Mouse (Mus musculus) ES-Bruce4 (cell line): ENCODE results near the gene Cwf19l2. TPM values are rescaled to one million over a fixed set of nuclear protein-coding genes. Genes with fewer than 3 reads are reported as not detected.

ENCODE experiments used
- H3K27ac ChIP-seq: 2 replicates; pipeline ENCODE4 v1.5.1; 2012; ENCODE audit warnings: low read length, inconsistent platforms; ENCODE audit not compliant: insufficient read depth
- H3K27me3 ChIP-seq: 2 replicates; pipeline ENCODE4 v1.6.1; 2012; ENCODE audit warnings: mild to moderate bottlenecking, low read length, inconsistent platforms; ENCODE audit not compliant: control insufficient read depth, poor library complexity, insufficient read depth, severe bottlenecking
- H3K36me3 ChIP-seq: 2 replicates; pipeline ENCODE4 v1.6.1; 2012; ENCODE audit warnings: inconsistent platforms, mild to moderate bottlenecking, low read length, moderate library complexity; ENCODE audit not compliant: control insufficient read depth, poor library complexity, insufficient read depth, severe bottlenecking
- H3K4me1 ChIP-seq: one replicate; pipeline ENCODE4 v1.8.1; 2011; ENCODE audit warnings: low read length; ENCODE audit not compliant: control insufficient read depth, insufficient read depth
- H3K4me3 ChIP-seq: 2 replicates; pipeline ENCODE4 v1.5.1; 2011; ENCODE audit warnings: low read depth, mild to moderate bottlenecking, low read length
- H3K9ac ChIP-seq: 2 replicates; pipeline ENCODE4 v1.6.1; 2012; ENCODE audit warnings: low read depth, mild to moderate bottlenecking, inconsistent platforms; ENCODE audit not compliant: poor library complexity, severe bottlenecking
- H3K9me3 ChIP-seq: replicated peaks from 2 replicates; pipeline ENCODE4 v1.6.1; 2012; ENCODE audit warnings: mild to moderate bottlenecking, low read length, inconsistent platforms; ENCODE audit not compliant: control insufficient read depth, poor library complexity, insufficient read depth, severe bottlenecking
- CTCF ChIP-seq: IDR thresholded peaks from one replicate; pipeline ENCODE4 v1.8.1; 2011; ENCODE audit warnings: low read depth, low read length
- EP300 ChIP-seq: IDR thresholded peaks from 2 replicates; pipeline ENCODE4 v1.6.1; 2011; ENCODE audit warnings: low read depth, low read length; ENCODE audit not compliant: insufficient read depth
- POLR2A ChIP-seq: IDR thresholded peaks from one replicate; pipeline ENCODE4 v1.8.1; 2011; ENCODE audit warnings: low read length; ENCODE audit not compliant: insufficient read depth
- polyA plus RNA-seq: library from polyadenylated mRNA; stranded (reverse); fragments of >200 nt; gene quantifications from 2 replicates; pipeline ENCODE4 v1.2.4, GENCODE M21; 2011; ENCODE audit warnings: low read depth; ENCODE audit not compliant: missing spikeins, insufficient read depth, insufficient read length

The Cwf19l2 gene
- polyA plus RNA-seq, 1 experiment: 47.8 TPM

DNA sequence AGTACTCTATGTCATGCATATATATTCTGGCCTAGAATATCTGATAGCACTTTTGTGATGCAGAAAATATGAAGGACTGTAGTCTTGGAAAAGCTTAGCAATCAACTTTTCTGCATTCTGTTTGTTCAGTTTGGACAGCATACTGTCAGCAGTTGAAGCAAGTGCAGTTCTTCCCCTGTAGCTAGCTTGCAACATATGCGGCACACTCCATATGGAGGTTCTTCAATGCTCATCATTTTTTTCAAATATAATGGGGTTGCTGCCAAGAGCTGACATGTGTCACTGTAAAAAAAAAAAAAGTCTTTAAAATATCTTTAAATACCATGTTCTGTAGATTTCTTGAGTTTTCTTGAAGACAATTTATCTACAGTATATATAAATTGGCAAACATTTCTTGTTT is 115.8 kb downstream of the Cwf19l2 start:
- Histone ChIP-seq H3K27me3 (no peaks in the 10 kb centered on the region), H3K4me1 (peaks cover 5% of the 10 kb centered on the region), H3K36me3 (no peaks in the 10 kb centered on the region), H3K27ac (no peak overlapping the region), H3K9me3 (no peaks in the 10 kb centered on the region), H3K9ac (no peak overlapping the region), H3K4me3 (no peak overlapping the region)
- TF ChIP-seq POLR2A: no peak
- no peak for TF ChIP-seq CTCF
- TF ChIP-seq EP300: no peak

DNA sequence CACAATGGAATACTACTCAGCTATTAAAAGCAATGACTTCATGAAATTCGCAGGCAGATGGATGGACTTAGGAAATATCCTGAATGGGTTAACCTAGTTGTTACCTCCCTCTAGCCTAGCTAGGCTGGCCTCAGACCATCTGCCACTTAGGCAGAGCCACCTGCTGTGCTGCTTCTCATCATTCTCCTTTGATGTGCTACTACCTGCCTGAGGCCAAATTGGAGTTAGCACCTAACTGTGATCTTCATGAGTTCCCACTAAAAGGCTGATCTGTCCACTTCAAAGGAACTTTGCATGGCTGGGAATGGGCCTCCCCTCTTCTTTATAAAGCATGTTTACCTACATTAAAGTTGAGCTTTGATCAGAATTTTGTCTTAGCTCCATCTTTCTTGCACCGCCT is 117.6 kb downstream of the Cwf19l2 start:
- H3K27ac ChIP-seq: no peak overlapping the region
- no peaks in the 10 kb centered on the region for H3K9me3 ChIP-seq
- no peaks in the 10 kb centered on the region for H3K36me3 ChIP-seq
- H3K4me1 ChIP-seq: peaks cover 8% of the 10 kb centered on the region
- no peak overlapping the region for H3K4me3 ChIP-seq
- H3K9ac ChIP-seq: no peak overlapping the region
- no peak for TF ChIP-seq EP300
- TF ChIP-seq CTCF: no peak
- TF ChIP-seq POLR2A: no peak
- no peaks in the 10 kb centered on the region for H3K27me3 ChIP-seq

Other genes starting within 250 kb of the Cwf19l2 start
- 19.8 and 24.2 TPM in 2 replicates for gene Alkbh8, start 68.5 kb upstream of the Cwf19l2 start, polyA plus RNA-seq
- 3.1 and 4.2 TPM in 2 replicates for gene Gucy1a2, start 129.2 kb downstream of the Cwf19l2 start, polyA plus RNA-seq